Mouse (Mus musculus): Measurements from ENCODE around the gene Gsap. TPM values are rescaled to one million over a fixed set of nuclear protein-coding genes. Genes with fewer than 3 reads are reported as not detected.
"Not testable (repeated sequence)": the region's sequence is repeated elsewhere in the genome, so short reads cannot be mapped to it uniquely, and the experiment has no call there.

Gsap gene
- 1.8 and 2.5 TPM in 2 replicates for polyA plus RNA-seq (2015; fragmentation: Nextera tagmentation; extraction: Ambion mirVana)

DNA sequence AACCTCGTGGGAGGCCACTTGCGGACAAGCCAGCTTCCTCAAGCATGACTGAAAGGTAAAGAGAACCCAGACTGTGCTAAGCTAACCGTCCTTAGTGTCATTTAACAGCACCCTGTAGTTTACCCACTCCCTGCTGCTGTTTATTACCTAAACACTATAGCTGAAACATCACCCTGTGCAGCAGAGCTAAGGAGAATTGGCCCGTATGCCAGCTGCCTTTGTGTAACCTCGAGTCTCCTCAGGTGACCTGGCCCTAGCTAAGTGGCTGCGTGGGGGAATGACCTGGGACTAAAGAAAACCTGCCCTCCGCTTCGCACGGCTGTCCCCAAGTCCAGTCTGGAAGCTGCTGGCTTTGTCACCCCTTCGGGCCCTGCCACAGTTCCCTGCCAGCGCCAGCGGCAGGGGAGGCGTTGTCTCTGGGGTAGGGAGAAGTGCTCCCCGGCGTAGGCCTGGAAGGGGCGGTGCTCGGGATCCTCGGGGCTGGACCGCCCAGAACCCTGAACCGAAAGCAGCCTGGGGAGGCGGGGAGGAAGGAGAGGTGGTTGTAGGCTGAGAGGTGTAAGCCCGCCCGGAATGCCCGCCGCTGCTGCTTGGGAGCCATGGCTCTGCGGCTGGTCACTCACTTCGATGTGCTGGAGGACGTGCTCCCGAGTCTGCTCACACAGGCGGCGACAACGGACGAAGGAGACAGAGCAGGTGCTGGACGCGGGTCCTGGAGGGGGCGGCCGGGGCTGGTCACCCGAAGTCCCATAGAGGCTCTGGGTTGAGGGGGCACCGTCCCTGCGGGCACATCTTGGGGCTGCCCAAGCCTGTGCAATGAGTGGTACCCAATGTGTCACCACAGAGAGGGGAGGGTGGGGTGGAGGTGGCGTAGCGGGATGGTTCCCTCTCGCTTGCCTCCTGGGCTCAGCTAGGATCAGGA is at the start of gene Gsap:
Gsap (plus strand) TSS at position 492 of the 922 bp plus-strand sequence.
- H3K9me3 ChIP-seq (replicated peaks), result no peaks in the 10 kb centered on the region
- peak; percentile 91 for ATAC-seq (replicated peaks; ENCODE audit: insufficient number of reproducible peaks, insufficient read depth, low FRiP score, low read depth)
- 0 out of 2 replicates have a peak, but pooled peaks cover 4% of the 10 kb centered on the region for H3K27me3 ChIP-seq
- H3K4me2 ChIP-seq, result peak within 1 kb of the TSS; percentile 96
- no peaks in the 10 kb centered on the region; the same call in 1 of the 2 replicates for H3K4me1 ChIP-seq (replicated peaks)
- no peaks in the 10 kb centered on the region for H3K36me3 ChIP-seq
- WGBS, result 6% methylated on average over 43 of the region's 43 CpGs
- H3K4me3 ChIP-seq, result peak within 1 kb of the TSS; percentile 58
- H3K9ac ChIP-seq, result peak within 1 kb of the TSS; percentile 54
- H3K27ac ChIP-seq, result 0 out of 2 replicates have a peak within 1 kb of the TSS, but pooled peaks have one; percentile 1

DNA sequence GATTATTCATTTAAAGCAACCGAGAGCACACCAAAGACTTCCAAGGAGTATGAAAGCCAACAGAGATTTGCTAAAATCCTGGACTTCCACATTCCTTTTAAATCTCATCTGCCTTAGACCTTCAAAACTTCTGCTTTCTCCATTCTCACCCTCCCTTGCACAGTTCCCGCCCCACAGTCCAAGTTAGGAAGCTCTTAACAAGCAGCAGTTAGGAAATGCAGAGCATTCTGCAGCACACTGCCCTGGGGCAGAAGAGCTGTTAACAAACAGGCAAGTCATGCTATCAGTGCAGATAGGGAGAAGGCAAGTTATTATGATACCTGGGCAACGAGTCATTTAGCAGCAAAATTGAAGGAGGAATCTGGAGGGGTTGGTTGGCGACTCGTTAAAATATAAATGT is 49.5 kb upstream of the Gsap start:
- no peak for ATAC-seq (replicated peaks; ENCODE audit: insufficient number of reproducible peaks, insufficient read depth, low FRiP score, low read depth)
- Histone ChIP-seq H3K27me3 (no peaks in the 10 kb centered on the region), H3K4me1 (replicated peaks) (peaks cover 30% of the 10 kb centered on the region), H3K36me3 (no peaks in the 10 kb centered on the region), H3K9ac (no peak overlapping the region), H3K4me3 (no peak overlapping the region), H3K4me2 (no peak overlapping the region), H3K27ac (peak overlapping the region; percentile 61), H3K9me3 (replicated peaks) (no peaks in the 10 kb centered on the region)
- WGBS, result 38% methylated on average over 5 of the region's 5 CpGs

DNA sequence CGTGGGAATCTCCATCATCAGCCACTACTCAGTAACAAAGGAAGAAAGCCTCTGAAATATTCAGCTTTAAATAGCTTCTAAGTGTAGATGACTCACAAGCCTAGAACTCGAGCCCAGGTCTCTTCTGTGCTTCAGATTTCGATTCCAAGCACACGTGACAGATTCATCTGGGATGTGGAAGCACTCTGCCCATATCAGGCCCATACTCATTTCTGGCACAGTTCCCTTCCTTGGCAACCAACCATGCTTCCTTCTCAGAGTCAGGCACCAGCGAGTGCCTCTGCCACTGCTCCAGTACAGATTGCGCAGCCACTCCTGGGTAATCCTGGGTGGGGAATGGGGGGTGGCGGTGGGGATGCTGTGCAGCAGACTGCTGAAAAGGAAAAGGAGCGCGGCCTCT is 46.5 kb upstream of the Gsap start:
- H3K4me3 ChIP-seq, result peak overlapping the region; percentile 16
- 22% methylated on average over 9 of the region's 9 CpGs for WGBS
- H3K36me3 ChIP-seq, result no peaks in the 10 kb centered on the region
- no peaks in the 10 kb centered on the region for H3K9me3 ChIP-seq (replicated peaks)
- no peak overlapping the region for H3K9ac ChIP-seq
- no peaks in the 10 kb centered on the region for H3K27me3 ChIP-seq
- H3K4me2 ChIP-seq, result peak overlapping the region; percentile 38
- peak overlapping the region; percentile 91 for H3K27ac ChIP-seq
- peaks cover 32% of the 10 kb centered on the region for H3K4me1 ChIP-seq (replicated peaks)
- ATAC-seq (replicated peaks; ENCODE audit: insufficient number of reproducible peaks, insufficient read depth, low FRiP score, low read depth), result peak; percentile 92

DNA sequence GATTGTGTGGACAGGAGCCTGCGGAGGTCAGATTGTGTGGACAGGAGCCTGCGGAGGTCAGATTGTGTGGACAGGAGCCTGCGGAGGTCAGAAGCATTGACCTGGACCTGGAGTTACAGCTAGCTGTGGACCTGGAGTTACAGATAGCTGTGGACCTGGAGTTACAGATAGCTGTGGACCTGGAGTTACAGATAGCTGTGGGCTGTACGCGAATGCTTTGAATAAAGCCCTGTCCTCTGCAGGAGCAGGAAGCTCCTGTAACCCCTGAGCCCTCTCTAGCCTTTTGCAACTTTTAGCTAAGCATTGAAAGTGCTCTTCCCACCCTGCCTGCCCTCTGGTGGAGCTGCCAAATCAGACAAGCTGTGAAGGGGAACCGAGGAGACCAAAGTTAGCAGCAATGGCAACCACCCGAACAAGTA is 44.9 kb upstream of the Gsap start:
- not testable (repeated sequence) for H3K9ac ChIP-seq; H3K4me3 ChIP-seq; H3K27me3 ChIP-seq; ATAC-seq (replicated peaks; ENCODE audit: insufficient number of reproducible peaks, insufficient read depth, low FRiP score, low read depth); H3K36me3 ChIP-seq; H3K9me3 ChIP-seq (replicated peaks)
- Histone ChIP-seq H3K4me1 (replicated peaks) (peaks cover 28% of the 10 kb centered on the region), H3K4me2 (0 out of 2 replicates have a peak overlapping the region, but pooled peaks have one; percentile 1), H3K27ac (peak overlapping the region; percentile 69)
- WGBS, result 52% methylated on average over 7 of the region's 7 CpGs

DNA sequence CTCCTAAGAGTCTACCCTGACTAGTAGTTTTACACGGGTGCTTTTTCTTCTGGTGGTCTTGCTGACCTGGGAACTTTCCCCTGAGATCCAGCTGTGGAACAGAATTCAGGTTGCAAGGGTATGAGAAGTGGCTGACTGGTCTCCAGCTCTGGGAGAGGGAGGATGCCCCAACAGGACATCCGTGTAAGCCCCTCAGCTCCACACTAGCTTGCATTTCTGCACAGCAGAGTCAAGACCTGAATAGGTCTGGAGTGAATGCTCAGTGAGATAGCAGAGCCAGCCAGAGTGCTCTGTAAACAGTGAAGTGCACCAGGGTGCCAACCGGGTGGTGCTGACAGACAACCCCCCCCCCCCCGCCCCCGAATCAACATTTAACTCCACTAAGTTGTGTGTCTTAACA is 44.4 kb upstream of the Gsap start:
- Histone ChIP-seq H3K4me2 (0 out of 2 replicates have a peak overlapping the region, but pooled peaks have one; percentile 1), H3K27me3 (no peaks in the 10 kb centered on the region), H3K36me3 (no peaks in the 10 kb centered on the region), H3K9me3 (replicated peaks) (no peaks in the 10 kb centered on the region), H3K4me3 (no peak overlapping the region), H3K4me1 (replicated peaks) (peaks cover 24% of the 10 kb centered on the region), H3K9ac (no peak overlapping the region), H3K27ac (peak overlapping the region; percentile 69)
- no peak for ATAC-seq (replicated peaks; ENCODE audit: insufficient number of reproducible peaks, insufficient read depth, low FRiP score, low read depth)
- WGBS, result 30% methylated on average over 5 of the region's 5 CpGs

DNA sequence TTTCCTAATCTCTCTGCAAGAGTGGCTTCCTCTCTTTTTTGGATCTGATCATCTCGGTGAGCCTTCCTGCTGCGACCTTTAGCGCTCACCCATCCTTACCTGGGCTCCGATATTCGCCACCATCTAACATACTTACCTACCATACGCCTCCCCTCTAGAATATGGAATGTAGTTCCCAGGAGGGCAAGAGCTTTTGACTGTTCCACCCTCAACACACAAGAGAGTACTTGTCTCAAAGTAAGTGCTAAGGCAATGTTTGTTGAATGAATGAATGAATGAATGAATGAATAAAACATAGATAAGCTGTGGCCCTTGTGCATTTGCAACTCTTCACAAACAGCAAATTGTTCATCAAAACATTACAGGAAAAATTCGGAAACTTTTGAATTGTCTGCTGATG is 43.0 kb upstream of the Gsap start:
- H3K36me3 ChIP-seq, result no peaks in the 10 kb centered on the region
- ATAC-seq (replicated peaks; ENCODE audit: insufficient number of reproducible peaks, insufficient read depth, low FRiP score, low read depth), result no peak
- no peak overlapping the region for H3K27ac ChIP-seq
- H3K27me3 ChIP-seq, result no peaks in the 10 kb centered on the region
- H3K4me1 ChIP-seq (replicated peaks), result peaks cover 22% of the 10 kb centered on the region
- H3K9me3 ChIP-seq (replicated peaks), result no peaks in the 10 kb centered on the region
- no peak overlapping the region for H3K4me2 ChIP-seq
- no peak overlapping the region for H3K9ac ChIP-seq
- WGBS, result 83% methylated on average over 7 of the region's 7 CpGs
- H3K4me3 ChIP-seq, result no peak overlapping the region

DNA sequence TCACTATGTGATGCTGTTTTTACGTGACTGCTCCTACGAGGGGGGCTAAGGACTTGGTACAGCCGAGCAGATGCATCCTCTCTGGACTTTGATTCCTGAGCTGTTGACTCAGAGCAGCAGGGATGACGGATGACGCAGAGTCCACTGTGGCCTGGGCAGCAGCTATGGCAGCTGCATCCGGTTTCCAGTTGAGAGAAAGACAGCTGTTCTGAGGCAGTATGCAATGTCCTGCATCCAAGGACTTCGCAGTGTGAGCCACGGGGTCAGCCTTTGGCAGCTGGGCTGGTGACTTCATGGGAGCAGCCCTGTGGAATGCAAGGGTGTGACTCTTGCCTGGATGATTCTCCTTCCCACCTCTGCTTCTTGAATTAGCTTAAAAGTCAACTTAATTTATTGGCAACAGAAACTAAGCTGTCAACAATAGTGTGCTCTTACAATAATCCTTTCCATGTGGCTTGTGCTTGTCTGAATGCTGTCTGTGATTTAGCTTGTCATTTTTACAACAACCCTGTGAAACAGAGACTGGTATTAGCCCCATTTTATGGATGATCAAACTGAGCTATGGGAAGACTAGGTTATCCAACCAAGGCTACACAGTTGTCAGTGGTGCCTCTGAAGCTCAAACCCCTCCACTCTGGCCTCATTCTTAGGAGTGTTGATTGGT is 41.4 kb upstream of the Gsap start:
- H3K4me2 ChIP-seq, result no peak overlapping the region
- H3K9me3 ChIP-seq (replicated peaks), result no peaks in the 10 kb centered on the region
- H3K36me3 ChIP-seq, result no peaks in the 10 kb centered on the region
- peak overlapping the region; percentile 8; the same call in 1 of the 2 replicates for H3K27ac ChIP-seq
- no peak overlapping the region for H3K9ac ChIP-seq
- peak; percentile 29 for ATAC-seq (replicated peaks; ENCODE audit: insufficient number of reproducible peaks, insufficient read depth, low FRiP score, low read depth)
- H3K4me1 ChIP-seq (replicated peaks), result peaks cover 18% of the 10 kb centered on the region
- 31% methylated on average over 8 of the region's 8 CpGs for WGBS
- no peaks in the 10 kb centered on the region for H3K27me3 ChIP-seq
- no peak overlapping the region for H3K4me3 ChIP-seq

DNA sequence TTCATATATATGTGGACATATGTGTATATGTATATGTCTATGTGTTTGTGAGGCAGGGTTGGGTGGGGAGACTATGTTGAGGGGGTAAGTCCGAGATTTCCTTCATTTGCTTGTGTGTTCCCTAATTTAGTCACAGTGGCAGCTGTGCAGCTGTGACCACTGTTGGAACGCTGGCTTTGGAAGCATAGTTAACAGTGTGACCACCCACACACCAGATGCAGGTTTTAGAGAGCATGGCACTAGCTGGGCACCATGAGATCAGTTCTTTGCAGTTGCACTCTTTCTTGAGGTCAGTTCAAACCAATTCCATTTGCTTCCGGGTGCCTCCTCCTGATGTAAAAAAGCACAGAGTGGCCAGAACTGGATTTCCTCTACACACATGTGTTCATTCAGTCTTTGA is 37.7 kb upstream of the Gsap start:
- H3K4me3 ChIP-seq, result no peak overlapping the region
- H3K27me3 ChIP-seq, result no peaks in the 10 kb centered on the region
- H3K9ac ChIP-seq, result no peak overlapping the region
- WGBS, result 81% methylated on average over 3 of the region's 3 CpGs
- H3K9me3 ChIP-seq (replicated peaks), result no peaks in the 10 kb centered on the region
- H3K27ac ChIP-seq, result no peak overlapping the region
- ATAC-seq (replicated peaks; ENCODE audit: insufficient number of reproducible peaks, insufficient read depth, low FRiP score, low read depth), result no peak
- no peaks in the 10 kb centered on the region; the same call in 1 of the 2 replicates for H3K4me1 ChIP-seq (replicated peaks)
- H3K4me2 ChIP-seq, result no peak overlapping the region
- H3K36me3 ChIP-seq, result no peaks in the 10 kb centered on the region

DNA sequence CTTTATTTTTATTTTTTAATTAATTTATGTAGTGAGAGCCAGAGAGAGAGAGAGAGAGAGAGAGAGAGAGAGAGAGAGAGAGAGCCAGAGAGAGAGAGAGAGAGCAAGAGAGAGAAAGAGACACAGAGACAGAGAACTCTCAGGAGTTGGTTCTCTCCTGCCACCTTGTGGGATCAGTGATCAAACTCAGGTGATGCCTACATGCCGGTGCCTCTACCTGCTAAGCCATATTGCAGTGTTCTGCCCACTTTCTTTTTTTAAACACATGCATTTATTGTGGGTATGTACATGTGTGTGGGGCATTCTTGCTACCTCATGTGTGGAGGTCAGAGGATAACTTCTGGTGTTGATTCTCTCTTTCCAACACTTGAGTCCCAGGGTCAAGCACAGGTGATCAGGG is 32.4 kb upstream of the Gsap start:
- H3K4me2 ChIP-seq, result no peak overlapping the region
- no peak overlapping the region for H3K9ac ChIP-seq
- no peaks in the 10 kb centered on the region for H3K4me1 ChIP-seq (replicated peaks)
- H3K4me3 ChIP-seq, result no peak overlapping the region
- WGBS, result 77% methylated on average over 1 of the region's 1 CpGs
- no peak overlapping the region for H3K27ac ChIP-seq
- peaks cover 5% of the 10 kb centered on the region; the same call in 1 of the 2 replicates for H3K9me3 ChIP-seq (replicated peaks)
- H3K27me3 ChIP-seq, result no peaks in the 10 kb centered on the region
- H3K36me3 ChIP-seq, result no peaks in the 10 kb centered on the region
- no peak for ATAC-seq (replicated peaks; ENCODE audit: insufficient number of reproducible peaks, insufficient read depth, low FRiP score, low read depth)

DNA sequence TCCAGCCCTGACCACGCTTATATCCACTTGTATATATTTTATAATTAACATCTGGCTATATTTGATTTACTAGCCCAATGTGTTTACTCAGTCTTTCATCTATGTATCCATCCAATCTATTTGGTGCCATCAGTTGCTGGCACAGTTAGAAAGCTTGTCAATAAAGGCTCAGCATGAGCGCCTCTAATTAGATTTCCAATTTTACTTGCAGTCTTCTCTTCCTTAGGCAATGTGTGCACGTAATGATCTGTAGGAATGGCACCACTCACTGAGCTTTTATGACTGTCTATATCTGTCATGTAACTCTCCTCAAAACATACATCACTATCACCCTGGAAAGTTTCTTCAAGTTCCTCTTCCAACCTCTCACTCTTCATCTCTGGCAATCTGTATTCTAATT is 29.3 kb upstream of the Gsap start:
- no peaks in the 10 kb centered on the region for H3K36me3 ChIP-seq
- no peak overlapping the region for H3K4me3 ChIP-seq
- no peak overlapping the region for H3K4me2 ChIP-seq
- no peaks in the 10 kb centered on the region for H3K4me1 ChIP-seq (replicated peaks)
- H3K9me3 ChIP-seq (replicated peaks), result peaks cover 5% of the 10 kb centered on the region; the same call in 1 of the 2 replicates
- no peak overlapping the region for H3K27ac ChIP-seq
- no peak overlapping the region for H3K9ac ChIP-seq
- WGBS, result 90% methylated on average over 3 of the region's 3 CpGs
- H3K27me3 ChIP-seq, result no peaks in the 10 kb centered on the region
- ATAC-seq (replicated peaks; ENCODE audit: insufficient number of reproducible peaks, insufficient read depth, low FRiP score, low read depth), result no peak

DNA sequence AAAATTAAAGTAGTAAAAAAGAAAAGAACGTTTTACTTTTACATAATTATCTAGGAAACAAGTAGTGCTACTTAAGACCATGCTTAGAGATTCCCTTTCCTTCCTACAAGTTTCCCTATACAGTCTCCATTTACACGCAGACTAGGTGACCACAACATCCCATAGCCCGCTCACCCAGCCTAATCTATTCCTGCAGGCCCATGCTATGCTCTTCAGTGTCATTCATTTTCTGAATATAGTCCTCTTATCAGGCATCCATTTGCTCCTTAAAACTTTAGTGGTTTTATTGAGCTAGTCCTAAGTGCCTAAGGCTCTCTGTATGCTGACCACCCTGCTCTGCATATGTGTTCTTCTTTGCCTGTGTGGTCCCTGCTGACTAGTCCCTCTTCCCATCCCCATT is 26.5 kb upstream of the Gsap start:
- 71% methylated on average over 3 of the region's 3 CpGs for WGBS
- Histone ChIP-seq H3K27me3 (no peaks in the 10 kb centered on the region), H3K4me2 (no peak overlapping the region), H3K36me3 (no peaks in the 10 kb centered on the region), H3K9me3 (replicated peaks) (peaks cover 5% of the 10 kb centered on the region; the same call in 1 of the 2 replicates), H3K27ac (no peak overlapping the region), H3K4me3 (no peak overlapping the region), H3K9ac (no peak overlapping the region), H3K4me1 (replicated peaks) (no peaks in the 10 kb centered on the region)
- ATAC-seq (replicated peaks; ENCODE audit: insufficient number of reproducible peaks, insufficient read depth, low FRiP score, low read depth), result no peak

Measured in heart, embryonic 15.5 days (tissue).